Mouse (Mus musculus) testis, postnatal 10 days (tissue): ENCODE measurements around the gene Dctpp1.
"Not testable (repeated sequence)": the region's sequence is repeated elsewhere in the genome, so short reads cannot be mapped to it uniquely, and the experiment has no call there.

Experiments
- DNase-seq: peaks from one replicate; pipeline ENCODE4 v3.0.0; 2021; ENCODE audit warnings: low spot score

The Dctpp1 gene

GRCm38 (mm10) chr7:127270256-127270655, 9.7 kb upstream of the Dctpp1 start:
- DNase-seq: no peak

GRCm38 (mm10) chr7:127263526-127263925, 3.0 kb upstream of the Dctpp1 start:
- no peak for DNase-seq

- DNase-seq: peak; percentile 56
Measured at GRCm38 (mm10) chr7:127262218-127262961, 1.9 kb upstream of the Dctpp1 start.

GRCm38 (mm10) chr7:127259186-127259905, 1.2 kb downstream of the Dctpp1 start:
- DNase-seq: no peak

- DNase-seq: no peak
Measured at GRCm38 (mm10) chr7:127256518-127256917, 4.0 kb downstream of the Dctpp1 start.

GRCm38 (mm10) chr7:127255965-127256364, 4.5 kb downstream of the Dctpp1 start:
- no peak for DNase-seq

GRCm38 (mm10) chr7:127255008-127255407, 5.5 kb downstream of the Dctpp1 start:
- DNase-seq: no peak

GRCm38 (mm10) chr7:127253821-127254769, 6.4 kb downstream of the Dctpp1 start:
- peak; percentile 97 for DNase-seq

GRCm38 (mm10) chr7:127253341-127253740, 7.2 kb downstream of the Dctpp1 start:
- DNase-seq: no peak

- no peak for DNase-seq
Measured at GRCm38 (mm10) chr7:127252414-127252813, 8.1 kb downstream of the Dctpp1 start.

GRCm38 (mm10) chr7:127250511-127250910, 10.0 kb downstream of the Dctpp1 start:
- DNase-seq: not testable (repeated sequence)

GRCm38 (mm10) chr7:127244658-127245510, 15.6 kb downstream of the Dctpp1 start:
- DNase-seq: no peak

- peak; percentile 99 for DNase-seq
Measured at GRCm38 (mm10) chr7:127243870-127244657, 16.4 kb downstream of the Dctpp1 start, which contains the start of gene Zfp771. Gene Zfp771, plus strand, starts transcription at chr7:127244274.

GRCm38 (mm10) chr7:127243361-127243867, 17.1 kb downstream of the Dctpp1 start:
- DNase-seq: no peak

GRCm38 (mm10) chr7:127234777-127235176, 25.7 kb downstream of the Dctpp1 start:
- DNase-seq: no peak

GRCm38 (mm10) chr7:127233765-127234164, 26.7 kb downstream of the Dctpp1 start:
- DNase-seq: no peak

GRCm38 (mm10) chr7:127233368-127233749, 27.1 kb downstream of the Dctpp1 start:
- DNase-seq: no peak

GRCm38 (mm10) chr7:127232622-127233367, 27.7 kb downstream of the Dctpp1 start, which contains the start of the genes Zfp553 and Sept1:
Gene Zfp553, plus strand, starts transcription at chr7:127233061.
Gene Sept1, minus strand, starts transcription at chr7:127233130.
- DNase-seq: peak; percentile 88
